Mouse (Mus musculus) heart, embryonic 11.5 days (tissue): ENCODE results near the gene Ghrhr. TPM values are rescaled to one million over a fixed set of nuclear protein-coding genes. Genes with fewer than 3 reads are reported as not detected.

Experiments
- ATAC-seq: fragments of 200-750 bp; cut with Nextera tagmentation; replicated peaks from 2 replicates; pipeline ENCODE4 v1.8.0; 2017; ENCODE audit warnings: moderate library complexity; ENCODE audit not compliant: insufficient number of reproducible peaks, low FRiP score, low TSS enrichment
- H3K27ac ChIP-seq: fragments of 300-500 bp; sonication (generic); 2 replicates; pipeline ENCODE4 v1.5.1; 2014; ENCODE audit warnings: mild to moderate bottlenecking, low read depth, low read length
- H3K27me3 ChIP-seq: fragments of 300-500 bp; sonication (generic); 2 replicates; pipeline ENCODE4 v1.6.1; 2014; ENCODE audit warnings: mild to moderate bottlenecking, low read length, mixed read lengths; ENCODE audit not compliant: control insufficient read depth, insufficient read depth
- H3K36me3 ChIP-seq: fragments of 300-500 bp; sonication (generic); 2 replicates; pipeline ENCODE4 v1.6.1; 2014; ENCODE audit warnings: mild to moderate bottlenecking, low read length, moderate library complexity, mixed read lengths; ENCODE audit not compliant: control insufficient read depth, insufficient read depth
- H3K4me1 ChIP-seq: fragments of 300-500 bp; sonication (generic); 2 replicates; pipeline ENCODE4 v1.6.1; 2014; ENCODE audit warnings: low read length; ENCODE audit not compliant: control insufficient read depth, insufficient read depth
- H3K4me2 ChIP-seq: fragments of 300-500 bp; sonication (generic); 2 replicates; pipeline ENCODE4 v1.6.1; 2014; ENCODE audit warnings: mild to moderate bottlenecking, moderate library complexity
- H3K4me3 ChIP-seq: fragments of 300-500 bp; sonication (generic); 2 replicates; pipeline ENCODE4 v1.5.1; 2014; ENCODE audit warnings: low read depth, low read length
- H3K9ac ChIP-seq: fragments of 300-500 bp; sonication (generic); 2 replicates; pipeline ENCODE4 v1.6.1; 2014; ENCODE audit warnings: mild to moderate bottlenecking, low read depth, low read length, moderate library complexity
- H3K9me3 ChIP-seq: fragments of 300-500 bp; sonication (generic); replicated peaks from 2 replicates; pipeline ENCODE4 v1.6.1; 2016; ENCODE audit warnings: low read length; ENCODE audit not compliant: control insufficient read depth
- WGBS: fragments of 180-500 bp; shearing (Covaris S2); extraction: QIAGEN DNeasy Blood & Tissue Kit; methylation state at CpG from one replicate; pipeline ENCODE4 v1.1.7; 2014; ENCODE audit not compliant: insufficient replicate concordance; 5-methylcytosine and 5-hydroxymethylcytosine counted together
- polyA plus RNA-seq: library from polyadenylated mRNA; unstranded; fragments of >200 nt; fragmentation: Nextera tagmentation; extraction: Ambion mirVana; gene quantifications from 2 replicates; pipeline ENCODE4 v1.2.1, GENCODE M21; 2014

Gene Ghrhr
- not detected in 2 replicates for polyA plus RNA-seq

DNA sequence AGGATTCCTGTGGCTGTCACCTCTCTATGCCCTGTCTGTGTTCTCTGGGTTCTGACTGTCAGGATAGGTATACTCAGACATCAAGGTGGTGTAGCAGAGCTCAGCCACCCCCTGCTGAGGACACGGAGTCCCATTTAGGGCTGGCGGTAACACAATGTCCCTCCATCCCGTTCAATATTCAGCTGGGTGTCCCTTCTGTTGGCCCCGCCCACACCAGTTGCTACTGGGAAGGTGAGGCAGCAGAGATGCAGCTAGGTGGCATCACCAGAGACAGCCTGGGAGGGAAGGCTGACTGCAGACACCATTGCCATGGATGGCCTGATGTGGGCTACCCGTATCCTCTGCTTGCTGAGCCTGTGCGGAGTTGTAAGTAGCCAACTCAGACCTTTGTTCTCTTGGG, at the start of gene Ghrhr:
TSS of gene Ghrhr (plus strand) at position 220 of the 400 bp plus-strand sequence.
- Histone ChIP-seq H3K27me3 (peaks cover 11% of the 10 kb centered on the region; the same call in 1 of the 2 replicates), H3K9me3 (no peaks in the 10 kb centered on the region), H3K36me3 (no peaks in the 10 kb centered on the region), H3K27ac (no peak within 1 kb of the TSS), H3K9ac (no peak within 1 kb of the TSS), H3K4me3 (no peak within 1 kb of the TSS), H3K4me2 (no peak within 1 kb of the TSS), H3K4me1 (no peaks in the 10 kb centered on the region)
- ATAC-seq, result no peak
- WGBS, result 67% methylated on average over 6 of the region's 6 CpGs

DNA sequence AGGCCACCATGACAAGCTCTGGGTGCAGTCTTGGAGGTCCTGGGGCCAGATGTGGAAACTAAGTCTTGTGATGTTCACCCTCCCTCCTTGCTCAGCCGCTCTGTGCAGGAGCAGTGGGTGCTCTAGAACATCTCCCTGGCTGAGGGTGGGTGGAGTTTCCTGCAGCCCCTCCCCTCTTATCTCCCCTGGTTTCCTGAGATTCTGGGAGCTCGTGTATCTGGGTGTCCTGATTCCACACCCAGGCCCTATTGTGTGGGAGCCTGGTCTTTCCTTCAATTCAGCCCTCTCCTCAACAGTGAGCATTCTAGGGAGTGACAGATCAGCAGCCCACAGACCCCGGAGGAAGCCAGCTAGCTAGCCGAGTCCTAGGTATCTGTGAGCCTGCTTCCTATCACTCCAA, 49.8 kb upstream of the Ghrhr start:
- ATAC-seq, result no peak; the same call in 1 of the 2 replicates
- Histone ChIP-seq H3K9ac (no peak overlapping the region), H3K4me3 (no peak overlapping the region), H3K27me3 (no peaks in the 10 kb centered on the region), H3K9me3 (no peaks in the 10 kb centered on the region), H3K36me3 (no peaks in the 10 kb centered on the region), H3K27ac (no peak overlapping the region), H3K4me1 (peaks cover 26% of the 10 kb centered on the region), H3K4me2 (no peak overlapping the region)
- WGBS, result 26% methylated on average over 4 of the region's 4 CpGs

DNA sequence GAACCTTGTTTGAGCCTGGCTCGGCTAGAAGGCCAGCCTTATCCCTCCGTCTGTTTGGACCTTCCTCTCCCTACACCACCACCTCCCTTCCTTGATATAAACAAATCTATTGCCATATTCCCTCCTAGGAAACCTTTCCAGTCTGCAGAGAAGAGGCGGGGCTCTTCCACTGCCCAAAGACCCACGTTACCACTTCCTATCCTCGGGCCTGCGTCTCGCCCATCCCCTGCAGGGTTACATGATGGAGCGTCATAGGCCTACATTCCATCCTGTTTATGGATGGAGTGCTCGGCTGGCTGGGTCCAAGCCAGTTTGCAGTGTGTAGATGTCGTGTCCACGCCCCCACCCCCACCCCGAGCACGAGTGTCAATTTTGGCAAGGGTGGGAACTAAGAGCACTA, 48.8 kb upstream of the Ghrhr start:
- Histone ChIP-seq H3K27me3 (no peaks in the 10 kb centered on the region; the same call in 1 of the 2 replicates), H3K4me3 (no peak overlapping the region), H3K27ac (no peak overlapping the region), H3K9ac (no peak overlapping the region), H3K4me1 (peaks cover 21% of the 10 kb centered on the region), H3K36me3 (no peaks in the 10 kb centered on the region), H3K4me2 (no peak overlapping the region), H3K9me3 (no peaks in the 10 kb centered on the region)
- ATAC-seq, result no peak
- 66% methylated on average over 13 of the region's 13 CpGs for WGBS

DNA sequence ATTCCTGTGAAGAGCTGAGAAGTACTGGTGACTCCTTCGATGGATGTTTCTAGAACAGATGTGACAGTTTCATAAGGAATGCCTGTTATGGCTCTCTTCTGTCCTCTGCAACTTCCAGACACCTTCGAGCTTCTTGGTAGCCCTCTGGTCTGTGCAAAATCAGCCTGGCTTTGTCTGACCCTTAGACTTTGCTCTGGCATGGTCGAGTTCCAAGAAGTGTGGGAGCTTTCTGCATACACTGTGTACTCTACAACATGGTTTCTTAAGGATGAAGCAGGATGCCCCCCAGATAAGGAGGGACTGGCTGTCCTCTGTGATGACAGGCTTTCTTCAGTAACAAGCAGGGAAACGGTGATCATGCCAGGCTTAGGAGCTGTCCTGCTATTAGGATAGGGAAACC, 47.9 kb upstream of the Ghrhr start:
- no peak for ATAC-seq
- no peak overlapping the region for H3K27ac ChIP-seq
- H3K9ac ChIP-seq, result no peak overlapping the region
- no peaks in the 10 kb centered on the region for H3K9me3 ChIP-seq
- H3K36me3 ChIP-seq, result no peaks in the 10 kb centered on the region
- peaks cover 24% of the 10 kb centered on the region for H3K4me1 ChIP-seq
- no peak overlapping the region for H3K4me2 ChIP-seq
- no peak overlapping the region for H3K4me3 ChIP-seq
- WGBS, result 61% methylated on average over 4 of the region's 4 CpGs
- H3K27me3 ChIP-seq, result no peaks in the 10 kb centered on the region; the same call in 1 of the 2 replicates

DNA sequence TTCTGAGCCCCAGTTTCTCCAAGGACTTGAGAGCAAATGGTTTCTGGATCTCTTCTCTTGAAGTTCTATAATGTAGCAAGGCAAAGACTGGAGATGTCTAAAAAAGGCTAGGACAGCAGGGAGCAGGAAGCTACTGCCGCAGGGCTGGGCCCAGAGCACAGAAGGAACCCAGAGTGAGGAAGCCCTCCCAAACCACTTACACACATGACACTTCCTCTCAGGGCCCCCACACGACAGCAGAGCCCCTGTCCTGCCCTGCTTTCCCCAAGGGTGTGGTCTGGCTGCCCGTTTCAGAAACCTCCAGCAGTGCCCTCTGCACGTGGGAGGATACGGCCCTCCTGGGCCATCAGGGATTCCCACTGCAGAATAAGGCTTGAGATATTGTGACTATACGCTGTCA, 44.8 kb upstream of the Ghrhr start:
- Histone ChIP-seq H3K4me3 (no peak overlapping the region), H3K4me1 (peaks cover 22% of the 10 kb centered on the region), H3K4me2 (no peak overlapping the region), H3K27ac (no peak overlapping the region), H3K36me3 (no peaks in the 10 kb centered on the region), H3K27me3 (no peaks in the 10 kb centered on the region; the same call in 1 of the 2 replicates), H3K9ac (no peak overlapping the region), H3K9me3 (no peaks in the 10 kb centered on the region)
- no peak for ATAC-seq
- WGBS, result 61% methylated on average over 6 of the region's 6 CpGs

DNA sequence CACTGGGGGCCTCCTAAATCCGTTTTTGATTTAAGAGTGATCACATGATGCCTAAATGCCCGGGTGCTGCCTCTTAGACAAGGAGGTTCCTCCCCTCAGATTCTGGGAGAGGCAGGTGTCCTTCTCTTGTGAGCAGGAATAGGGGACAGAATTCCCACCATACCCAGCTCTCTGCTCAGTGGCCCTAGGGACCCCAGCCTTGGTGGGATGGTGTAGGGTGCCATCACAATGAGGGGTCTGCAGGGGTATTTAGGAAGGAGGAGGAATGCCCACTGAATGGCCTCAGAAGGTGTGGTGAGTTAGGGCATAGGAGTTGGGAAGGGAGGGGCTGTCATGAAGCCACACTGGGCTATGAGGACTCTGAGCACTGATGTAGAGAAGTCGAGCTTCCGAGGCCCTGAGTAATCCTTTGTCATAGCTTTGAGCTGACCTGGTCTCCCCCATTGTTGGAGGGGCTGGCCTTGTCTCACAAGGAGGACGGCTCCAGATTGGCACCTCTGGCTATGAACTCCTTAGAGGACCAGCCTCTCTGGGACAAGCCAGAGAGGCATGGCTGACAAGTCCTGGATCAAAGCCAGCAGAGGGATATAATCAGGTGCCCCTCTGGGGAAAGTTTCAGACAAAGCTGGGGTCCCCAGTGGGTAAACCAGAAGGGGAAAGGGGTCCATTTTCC, 43.9 kb upstream of the Ghrhr start:
- no peak overlapping the region for H3K27ac ChIP-seq
- ATAC-seq, result no peak
- H3K9ac ChIP-seq, result no peak overlapping the region
- peaks cover 2% of the 10 kb centered on the region; the same call in 1 of the 2 replicates for H3K27me3 ChIP-seq
- 52% methylated on average over 5 of the region's 5 CpGs for WGBS
- H3K4me2 ChIP-seq, result no peak overlapping the region
- H3K4me1 ChIP-seq, result peaks cover 27% of the 10 kb centered on the region
- no peaks in the 10 kb centered on the region for H3K9me3 ChIP-seq
- H3K4me3 ChIP-seq, result no peak overlapping the region
- no peaks in the 10 kb centered on the region for H3K36me3 ChIP-seq

DNA sequence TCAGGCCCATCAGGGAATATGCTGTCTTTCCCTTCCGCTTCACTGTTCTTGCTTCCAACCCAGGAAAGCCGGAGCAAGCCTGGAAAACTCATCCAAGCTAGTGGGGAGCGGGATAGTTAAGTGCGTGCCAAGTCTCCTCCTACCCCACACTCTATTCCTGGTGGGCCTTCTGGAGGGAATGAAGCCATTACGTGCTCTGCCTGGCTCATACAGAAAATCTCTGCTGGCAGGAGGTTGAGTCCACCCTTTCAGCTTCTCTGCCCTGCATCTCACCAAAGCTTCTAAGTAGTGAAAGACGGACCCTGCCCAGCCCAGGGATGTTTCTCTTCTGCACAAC, 43.4 kb upstream of the Ghrhr start:
- H3K4me3 ChIP-seq, result no peak overlapping the region
- WGBS, result 83% methylated on average over 6 of the region's 6 CpGs
- peaks cover 23% of the 10 kb centered on the region for H3K4me1 ChIP-seq
- no peak overlapping the region for H3K9ac ChIP-seq
- no peak overlapping the region for H3K4me2 ChIP-seq
- peaks cover 2% of the 10 kb centered on the region; the same call in 1 of the 2 replicates for H3K27me3 ChIP-seq
- ATAC-seq, result no peak
- no peaks in the 10 kb centered on the region for H3K36me3 ChIP-seq
- no peak overlapping the region for H3K27ac ChIP-seq
- H3K9me3 ChIP-seq, result no peaks in the 10 kb centered on the region

DNA sequence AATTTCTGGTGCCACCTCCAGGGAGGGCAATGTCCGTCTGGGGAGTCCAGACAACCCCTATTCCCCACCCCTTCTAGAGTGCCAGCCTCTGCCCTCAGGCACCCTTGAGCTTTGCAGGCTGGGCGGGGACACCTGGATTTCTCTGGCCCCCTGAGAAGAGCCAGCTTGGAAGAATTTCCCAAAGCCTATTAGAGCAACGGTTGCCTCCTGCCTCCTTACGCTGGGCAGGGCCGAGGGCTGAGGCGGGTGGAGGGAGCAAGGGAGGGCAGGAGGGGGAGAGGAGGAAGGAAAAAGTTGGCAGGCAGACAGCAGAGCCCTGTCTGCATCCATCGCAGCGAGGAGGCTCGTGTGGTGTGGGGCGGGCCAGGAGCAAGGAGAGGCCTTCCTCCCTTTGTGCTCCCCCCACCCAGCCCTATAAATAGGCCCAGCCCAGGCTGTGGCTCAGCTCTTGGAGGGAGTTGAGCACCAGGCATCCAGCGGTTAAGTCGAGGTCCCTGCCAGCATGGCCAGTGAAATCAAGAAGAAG, 40.0 kb upstream of the Ghrhr start, which contains the start of gene Aqp1:
TSS of gene Aqp1 (plus strand) at position 444 of the 526 bp plus-strand sequence.
- Histone ChIP-seq H3K27ac (no peak within 1 kb of the TSS; the same call in 1 of the 2 replicates), H3K4me2 (peak within 1 kb of the TSS; percentile 33), H3K4me1 (peaks cover 38% of the 10 kb centered on the region), H3K9ac (peak within 1 kb of the TSS; percentile 29; the same call in 1 of the 2 replicates), H3K36me3 (no peaks in the 10 kb centered on the region), H3K9me3 (no peaks in the 10 kb centered on the region), H3K4me3 (no peak within 1 kb of the TSS), H3K27me3 (peaks cover 10% of the 10 kb centered on the region)
- WGBS, result 16% methylated on average over 12 of the region's 12 CpGs
- ATAC-seq, result peak; percentile 76

DNA sequence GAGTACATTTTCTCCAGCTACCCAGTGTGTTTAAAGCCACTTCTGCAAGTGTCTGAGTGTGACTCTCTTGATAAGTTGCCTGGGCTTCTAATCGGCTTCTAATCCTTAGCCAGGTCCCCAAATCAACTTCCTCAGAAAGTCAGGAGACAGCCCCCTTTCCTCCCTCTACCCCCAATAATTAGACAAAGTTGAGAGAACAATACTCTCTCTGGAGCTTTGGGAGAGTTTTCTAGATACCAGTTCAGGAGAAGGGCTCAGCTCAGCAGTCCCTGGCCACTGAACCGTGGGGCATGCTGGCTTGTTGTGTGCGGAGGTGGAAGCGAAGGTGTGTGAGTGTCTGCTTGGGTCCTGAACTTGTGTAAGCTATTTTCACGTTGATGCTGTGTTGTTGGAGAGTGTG, 38.9 kb upstream of the Ghrhr start:
- H3K9me3 ChIP-seq, result no peaks in the 10 kb centered on the region
- H3K27ac ChIP-seq, result no peak overlapping the region
- H3K4me2 ChIP-seq, result peak overlapping the region; percentile 33
- H3K36me3 ChIP-seq, result no peaks in the 10 kb centered on the region
- no peak for ATAC-seq
- peaks cover 42% of the 10 kb centered on the region for H3K4me1 ChIP-seq
- WGBS, result 62% methylated on average over 5 of the region's 5 CpGs
- H3K27me3 ChIP-seq, result peaks cover 10% of the 10 kb centered on the region
- H3K9ac ChIP-seq, result no peak overlapping the region
- no peak overlapping the region for H3K4me3 ChIP-seq
